Mouse (Mus musculus) lung, adult 2 months (tissue): ENCODE results near the gene Gemin8. TPM values are rescaled to one million over a fixed set of nuclear protein-coding genes. Genes with fewer than 3 reads are reported as not detected.
A peak's percentile ranks its signal among the peaks of the same experiment; 100 is the strongest.

ENCODE experiments used
- DNase-seq: peaks from one replicate; pipeline ENCODE4 v3.0.0; 2022
- H3K4me1 ChIP-seq: fragments of 200-500 bp; 2 replicates; pipeline ENCODE4 v1.6.1; 2011; ENCODE audit warnings: low read length; ENCODE audit not compliant: control insufficient read depth, insufficient read depth
- H3K4me3 ChIP-seq: fragments of 200-500 bp; replicated peaks from 2 replicates; pipeline ENCODE3; 2011; ENCODE audit warnings: low read depth, mild to moderate bottlenecking, control low read depth, low read length; ENCODE audit errors: extremely low read depth
- CTCF ChIP-seq: fragments of 200-500 bp; IDR thresholded peaks from 2 replicates; pipeline ENCODE4 v1.5.1; 2011; ENCODE audit warnings: mild to moderate bottlenecking, low read length, control low read depth; ENCODE audit not compliant: insufficient read depth
- POLR2A ChIP-seq: fragments of 200-500 bp; IDR thresholded peaks from 2 replicates; pipeline ENCODE4 v1.6.1; 2011; ENCODE audit warnings: low read depth, mild to moderate bottlenecking, control low read depth, low read length, borderline replicate concordance; ENCODE audit errors: extremely low read depth
- WGBS: fragments of 180-500 bp; shearing (Covaris S2); methylation state at CpG from one replicate; pipeline ENCODE4 v1.1.7; 2018; 5-methylcytosine and 5-hydroxymethylcytosine counted together
- polyA plus RNA-seq: library from polyadenylated mRNA; depleted of rRNA; stranded (reverse); fragments of >200 nt; gene quantifications from 2 replicates; pipeline ENCODE4 v1.2.3, GENCODE M21; 2012; rRNA removed

Gene Gemin8
- 4.3 and 5.5 TPM in 2 replicates for polyA plus RNA-seq

GRCm38 (mm10) chrX:166169892-166170799 lies at the start of gene Gemin8:
Gemin8 (plus strand) TSS chrX:166170454.
- Histone ChIP-seq H3K4me3 (peak within 1 kb of the TSS; percentile 94), H3K4me1 (no peaks in the 10 kb centered on the region)
- 26% methylated on average over 31 of the region's 31 CpGs for WGBS
- DNase-seq = peak; percentile 90
- TF ChIP-seq CTCF (no peak), POLR2A (peak; percentile 36; the same call in 1 of the 2 replicates)

DNA sequence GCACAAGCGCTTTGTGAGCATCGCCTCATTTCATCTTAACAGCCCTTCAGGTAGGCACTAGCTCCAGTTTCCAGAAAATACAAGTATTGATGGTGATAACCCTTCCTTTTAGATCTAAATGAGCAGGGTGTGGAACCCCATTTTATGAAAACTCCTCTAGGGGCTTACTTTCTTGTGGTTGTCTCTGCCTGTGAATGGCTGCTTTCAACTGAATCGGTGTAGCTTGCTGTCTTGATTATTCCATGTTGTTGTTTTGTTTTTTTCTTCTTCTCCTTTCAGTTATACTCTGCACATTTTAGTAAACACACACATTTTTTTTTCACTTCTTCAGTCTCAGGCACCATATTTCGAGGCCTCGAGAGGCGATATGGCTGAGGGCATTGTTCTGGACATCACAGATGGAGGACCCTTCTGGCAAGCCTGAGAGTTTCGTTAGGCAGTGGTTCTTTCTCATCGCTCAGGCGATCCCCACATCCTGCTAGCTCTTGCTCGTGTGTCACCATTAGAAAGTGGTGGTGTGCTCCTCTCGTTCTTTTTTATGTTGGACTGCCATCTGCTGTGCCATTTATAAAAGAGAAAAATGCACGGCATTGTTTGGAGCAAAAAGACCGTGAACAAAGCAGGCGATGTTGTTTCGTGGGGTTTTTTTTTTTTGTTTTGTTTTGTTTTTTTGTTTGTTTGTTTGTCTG lies 23.0 kb upstream of the Gemin8 start:
- no peak overlapping the region for H3K4me3 ChIP-seq
- no peak for TF ChIP-seq CTCF
- TF ChIP-seq POLR2A = no peak

GRCm38 (mm10) chrX:166162773-166163172 lies 7.5 kb upstream of the Gemin8 start:
- TF ChIP-seq CTCF = peak; percentile 22; the same call in 1 of the 2 replicates
- no peak for TF ChIP-seq POLR2A

More for the DNA sequence above, 23.0 kb upstream of the Gemin8 start:
- H3K4me1 ChIP-seq = no peaks in the 10 kb centered on the region
- WGBS = 77% methylated on average over 15 of the region's 15 CpGs
- no peak for DNase-seq

GRCm38 (mm10) chrX:166167307-166167706 lies 2.9 kb upstream of the Gemin8 start:
- WGBS = 11% methylated on average over 4 of the region's 4 CpGs
- no peak for DNase-seq
- TF ChIP-seq POLR2A (no peak), CTCF (peak; percentile 14; the same call in 1 of the 2 replicates)
- no peak overlapping the region for H3K4me3 ChIP-seq
- H3K4me1 ChIP-seq = no peaks in the 10 kb centered on the region

More at GRCm38 (mm10) chrX:166162773-166163172, 7.5 kb upstream of the Gemin8 start:
- Histone ChIP-seq H3K4me1 (no peaks in the 10 kb centered on the region), H3K4me3 (no peak overlapping the region)
- DNase-seq = no peak
- WGBS = 46% methylated on average over 4 of the region's 4 CpGs

DNA sequence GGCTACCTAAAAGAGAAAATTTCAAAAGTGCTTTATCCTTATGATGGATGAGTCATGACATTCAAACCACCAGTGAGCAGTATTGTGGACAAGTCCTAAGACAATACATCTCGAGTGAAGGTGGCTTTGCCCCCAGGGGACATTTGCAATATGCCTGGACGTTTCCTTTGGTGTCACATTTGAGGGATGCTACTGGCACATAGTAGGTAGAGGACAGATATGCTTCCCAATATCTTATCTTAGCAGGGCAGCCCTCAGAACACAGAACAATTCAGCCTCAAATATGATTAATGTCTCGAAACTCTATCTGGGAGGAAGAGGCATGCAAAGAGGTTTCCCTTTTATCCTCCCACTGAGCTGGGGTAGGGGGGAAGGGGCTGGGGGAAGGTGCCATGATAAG lies 2.3 kb upstream of the Gemin8 start:
- no peak overlapping the region for H3K4me3 ChIP-seq
- no peaks in the 10 kb centered on the region for H3K4me1 ChIP-seq
- TF ChIP-seq POLR2A = no peak
- no peak for TF ChIP-seq CTCF
- 43% methylated on average over 3 of the region's 3 CpGs for WGBS
- no peak for DNase-seq

- TF ChIP-seq CTCF (no peak), POLR2A (no peak)
- 33% methylated on average over 9 of the region's 9 CpGs for WGBS
- DNase-seq = no peak
- no peaks in the 10 kb centered on the region for H3K4me1 ChIP-seq
- H3K4me3 ChIP-seq = peak overlapping the region; percentile 94
Observed at GRCm38 (mm10) chrX:166170800-166171738, 815 bp downstream of the Gemin8 start.

DNA sequence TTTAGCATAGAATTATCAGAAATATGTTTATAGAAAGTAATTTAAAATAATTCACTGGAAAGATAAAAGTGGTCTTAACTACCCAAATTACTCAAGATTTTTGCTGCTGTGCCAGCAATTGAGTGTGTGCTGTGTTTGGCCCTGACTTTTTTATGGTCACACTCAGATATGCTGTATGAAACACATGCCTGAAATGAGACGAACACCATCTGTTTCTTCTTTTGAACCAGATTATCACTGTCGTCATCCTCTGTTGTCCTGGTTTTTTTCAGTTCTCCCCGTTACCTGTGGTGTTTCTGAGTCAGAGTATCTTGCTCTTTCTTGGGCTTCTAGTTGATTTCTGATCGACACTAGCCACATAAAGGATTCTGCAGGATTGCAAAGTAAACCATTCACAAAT lies 1.8 kb downstream of the Gemin8 start:
- H3K4me3 ChIP-seq = no peak overlapping the region
- TF ChIP-seq POLR2A (no peak), CTCF (no peak)
- DNase-seq = no peak
- 61% methylated on average over 4 of the region's 4 CpGs for WGBS
- H3K4me1 ChIP-seq = no peaks in the 10 kb centered on the region

DNA sequence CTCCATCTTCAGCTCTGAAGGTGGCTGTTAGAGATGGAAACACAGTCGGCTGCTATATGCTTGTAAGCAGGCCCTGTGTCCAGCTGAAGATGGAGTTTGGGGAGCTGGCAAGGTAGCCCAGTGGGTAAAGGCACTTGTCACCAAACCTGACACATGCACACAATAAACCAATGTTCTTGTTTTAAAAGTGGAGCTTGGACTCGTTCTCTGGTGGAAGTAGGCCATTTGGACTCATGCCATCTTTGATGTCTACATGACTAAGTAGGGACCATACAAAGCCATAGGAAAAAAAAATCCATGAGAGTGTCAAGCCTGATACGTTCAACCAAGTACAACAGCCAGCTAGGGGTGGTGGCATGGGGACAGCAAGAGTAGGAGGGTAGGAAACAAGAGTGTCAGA lies 2.4 kb downstream of the Gemin8 start:
- H3K4me3 ChIP-seq = no peak overlapping the region
- no peak for TF ChIP-seq POLR2A
- TF ChIP-seq CTCF = no peak
- no peaks in the 10 kb centered on the region for H3K4me1 ChIP-seq
- DNase-seq = no peak
- 46% methylated on average over 3 of the region's 3 CpGs for WGBS

GRCm38 (mm10) chrX:166173796-166174195 lies 3.5 kb downstream of the Gemin8 start:
- DNase-seq = no peak
- WGBS = 61% methylated on average over 7 of the region's 7 CpGs
- no peak for TF ChIP-seq POLR2A
- Histone ChIP-seq H3K4me3 (no peak overlapping the region), H3K4me1 (no peaks in the 10 kb centered on the region)
